Mouse (Mus musculus): ENCODE results near the gene Csf2ra.
A peak's percentile ranks its signal among the peaks of the same experiment; 100 is the strongest.
"Not testable (repeated sequence)": the region's sequence is repeated elsewhere in the genome, so short reads cannot be mapped to it uniquely, and the experiment has no call there.

The Csf2ra gene

DNA sequence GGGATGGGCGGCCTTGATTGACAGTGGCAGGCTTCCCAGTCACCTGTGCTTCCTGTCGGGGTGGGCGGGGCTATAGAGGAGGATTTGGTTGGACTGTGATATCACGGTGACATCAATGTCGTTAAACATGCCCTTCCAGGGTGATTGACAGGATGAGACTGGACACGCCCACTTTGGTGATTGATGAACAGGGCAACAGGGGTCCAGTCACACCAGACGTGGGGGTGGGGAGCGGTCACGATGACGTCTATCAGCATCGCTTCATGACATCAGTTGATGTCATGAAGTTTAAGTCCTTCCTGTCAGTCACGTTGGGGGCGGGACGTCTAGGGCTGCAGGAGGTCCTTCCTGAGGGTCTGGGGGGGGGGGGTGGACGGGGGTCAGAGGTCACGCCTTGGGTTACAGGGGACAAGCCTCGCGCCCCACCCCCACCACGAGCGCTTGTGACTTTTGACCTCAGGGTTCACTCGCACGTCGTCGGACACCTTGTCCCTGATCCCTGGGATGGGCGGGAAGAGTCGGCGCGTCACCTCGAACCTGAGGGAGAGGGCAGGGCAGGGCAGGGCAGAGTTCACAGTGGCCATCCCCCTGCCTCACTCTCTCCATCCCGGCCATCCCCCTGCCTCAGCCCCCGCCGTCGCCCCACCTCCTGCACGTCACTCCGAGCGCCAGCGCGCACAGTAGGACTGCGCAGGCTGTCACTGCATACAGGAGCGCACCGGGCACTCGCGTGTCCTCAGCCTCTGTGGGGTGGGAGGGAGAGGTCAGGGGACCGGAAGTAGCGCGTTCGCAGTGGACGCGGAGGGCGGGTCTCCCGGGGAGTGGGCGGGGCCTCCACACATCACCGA is 3.3 kb downstream of the Csf2ra start:
- peak; percentile 35 to 43 for DNase-seq

DNA sequence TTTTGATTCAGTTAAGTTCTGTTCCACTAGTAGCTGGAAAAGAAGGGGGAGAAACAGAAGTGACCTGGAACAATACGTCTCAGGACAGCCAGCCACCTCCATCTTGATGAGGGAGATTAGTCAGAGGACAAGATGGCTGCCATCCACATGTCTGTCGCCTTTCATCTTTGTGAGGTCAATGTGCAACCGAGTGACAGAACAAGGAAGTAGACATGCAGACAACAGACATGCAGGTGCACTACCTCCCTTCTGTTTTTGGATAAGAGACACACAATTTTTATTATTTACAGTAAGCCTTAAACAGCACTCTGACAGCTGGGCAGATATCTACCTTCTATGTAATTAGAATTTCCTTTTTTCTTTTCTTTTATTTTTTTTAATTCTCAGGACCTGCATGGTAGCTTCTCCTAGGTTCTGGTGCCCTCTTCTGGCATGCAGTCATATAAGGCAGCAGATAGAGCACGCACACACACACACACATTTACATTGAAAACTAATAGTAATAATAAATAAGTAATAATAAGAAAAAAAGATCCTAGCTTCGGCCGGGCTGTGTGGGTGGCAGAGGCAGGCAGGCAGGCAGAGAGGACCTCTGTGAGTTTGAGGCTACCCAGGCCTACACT is 4.4 kb downstream of the Csf2ra start:
- DNase-seq = peak in 1 of 2 experiments; percentile 28

DNA sequence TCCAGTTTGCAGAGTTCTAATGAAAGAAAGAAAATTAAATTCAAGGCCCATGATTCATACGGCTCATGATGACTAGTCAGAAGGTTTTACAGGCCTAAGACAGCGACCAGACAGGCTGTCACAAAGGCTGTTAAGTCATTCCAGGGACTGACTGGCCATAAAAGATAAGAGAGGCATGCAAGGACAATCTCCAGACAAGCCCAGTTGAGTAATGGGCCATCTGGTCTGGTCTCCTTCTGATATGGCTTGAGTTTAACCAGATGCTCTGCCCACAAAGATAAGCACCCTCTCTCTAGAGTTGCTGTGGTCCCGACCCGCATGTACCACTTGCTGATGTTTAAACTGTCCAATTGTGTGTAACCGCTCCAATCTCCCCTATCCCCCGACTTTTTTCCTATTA is 20.7 kb downstream of the Csf2ra start:
- not testable (repeated sequence) for DNase-seq

DNA sequence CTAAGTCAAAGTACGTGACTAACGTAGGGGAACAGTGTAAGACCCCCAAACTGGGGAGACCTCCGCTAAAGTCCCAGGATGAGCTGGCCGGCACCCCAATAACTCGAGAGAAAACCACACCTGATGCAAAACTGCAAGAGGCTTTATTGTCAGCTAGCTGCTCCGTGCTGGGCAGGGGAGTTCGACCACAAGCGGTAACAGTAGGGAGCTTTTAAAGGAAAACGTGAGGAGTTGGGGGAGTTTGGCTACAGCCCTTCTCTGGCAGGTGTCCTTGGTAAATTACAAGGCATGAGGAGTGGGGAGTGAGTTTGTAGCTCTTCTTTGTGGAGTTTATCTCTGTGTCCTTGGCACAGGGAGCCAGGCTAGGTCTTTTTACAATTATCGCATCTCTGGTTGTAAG is 28.4 kb downstream of the Csf2ra start:
- peak; percentile 22 to 35 for DNase-seq

DNA sequence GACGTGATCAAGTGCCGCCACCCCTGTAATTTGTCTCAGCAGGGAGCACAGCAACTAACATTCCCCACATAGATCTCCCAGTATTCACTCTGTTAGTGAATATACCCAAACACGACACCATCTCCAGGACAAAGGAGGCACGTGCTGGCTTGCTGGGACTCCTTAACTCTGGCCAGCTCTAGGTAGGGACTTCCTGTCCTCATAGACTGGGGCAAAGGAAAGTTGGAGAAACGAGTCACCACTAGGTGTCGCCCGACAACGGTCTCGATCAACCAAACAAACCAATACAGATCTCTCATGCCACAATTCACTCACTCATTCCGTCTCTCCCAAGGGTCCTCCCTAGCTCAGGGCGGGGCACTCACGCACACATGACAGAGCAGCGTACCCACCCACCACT is 28.9 kb downstream of the Csf2ra start:
- DNase-seq = peak; percentile 93 to 94

DNA sequence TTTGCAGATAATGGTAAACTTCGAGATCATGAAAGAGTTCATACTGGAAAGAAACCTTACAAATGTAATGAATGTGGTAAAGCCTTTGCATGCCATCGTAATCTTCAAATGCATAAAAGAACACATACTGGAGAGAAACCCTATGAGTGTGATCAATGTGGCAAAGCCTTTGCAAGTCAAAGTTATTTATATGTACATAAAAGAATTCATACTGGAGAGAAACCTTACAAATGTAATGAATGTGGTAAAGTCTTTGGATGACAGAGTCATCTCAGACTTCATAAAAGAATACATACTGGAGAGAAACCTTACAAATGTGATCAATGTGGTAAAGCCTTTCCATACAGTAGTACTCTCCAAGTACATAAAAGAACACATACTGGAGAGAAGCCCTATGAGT is 44.6 kb downstream of the Csf2ra start, which contains the start of gene Gm6020:
Gene Gm6020 (plus strand): TSS at position 301 of the 400 bp plus-strand sequence.
- DNase-seq = not testable (repeated sequence)

DNA sequence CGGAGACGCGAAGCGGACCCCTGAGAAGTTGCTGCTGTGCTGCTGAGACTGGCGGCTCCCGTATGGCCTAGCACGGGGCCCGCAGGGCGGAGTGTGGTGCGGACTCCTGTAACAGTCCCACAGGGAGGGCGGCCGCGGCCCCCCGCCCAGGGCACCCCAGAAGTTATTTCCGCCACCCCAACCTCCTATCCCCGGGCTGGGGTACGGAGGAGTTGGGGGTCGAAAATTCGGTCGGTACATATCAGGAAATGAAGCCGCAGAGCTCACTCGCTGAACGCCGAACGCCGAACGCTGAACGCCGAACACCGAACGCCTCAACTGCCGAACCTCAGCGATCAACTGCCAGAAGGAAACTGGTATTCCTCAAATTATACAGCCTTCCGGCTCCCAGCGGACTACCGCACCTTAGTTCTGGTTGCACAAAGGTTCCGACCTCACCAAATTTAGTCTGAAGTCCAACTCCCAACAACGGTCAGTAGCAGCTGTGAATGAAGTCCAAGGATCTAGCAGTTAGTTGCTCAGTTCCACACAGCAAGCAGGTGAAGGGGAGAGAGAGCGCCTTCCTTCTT is 52.4 kb downstream of the Csf2ra start, which contains the start of gene Gm7102:
Gene Gm7102 (minus strand): TSS at position 554 of the 569 bp plus-strand sequence.
- DNase-seq = peak; percentile 3 to 10

Data from cerebellum, postnatal 10 days (tissue).